Mouse (Mus musculus) C2C12 (cell line): Measurements from ENCODE around the gene Dhrs7. TPM values are rescaled to one million over a fixed set of nuclear protein-coding genes. Genes with fewer than 3 reads are reported as not detected.
A peak's percentile ranks its signal among the peaks of the same experiment; 100 is the strongest.

Experiments
- H3K27me3 ChIP-seq: one replicate; pipeline ENCODE4 v1.6.1; 2011; ENCODE audit not compliant: control insufficient read depth, insufficient read depth, insufficient read length
- H3K36me3 ChIP-seq: one replicate; pipeline ENCODE4 v1.6.1; 2011; ENCODE audit not compliant: control insufficient read depth, insufficient read depth
- H3K4me3 ChIP-seq: one replicate; pipeline ENCODE4 v1.5.1; 2011; ENCODE audit warnings: mild to moderate bottlenecking, control low read depth; ENCODE audit not compliant: poor library complexity, insufficient read depth, severe bottlenecking
- H3K79me2 ChIP-seq: one replicate; pipeline ENCODE4 v1.6.1; 2011; ENCODE audit not compliant: control insufficient read depth, insufficient read depth
- H3K79me3 ChIP-seq: one replicate; pipeline ENCODE4 v1.6.1; 2011; ENCODE audit warnings: low read depth, control low read depth
- H3ac ChIP-seq: one replicate; pipeline ENCODE3; 2011; ENCODE audit warnings: low read depth; ENCODE audit not compliant: control insufficient read depth, insufficient read length
- CEBPB ChIP-seq: IDR thresholded peaks from one replicate; pipeline ENCODE4 v1.6.1; 2011; ENCODE audit warnings: low read depth, mild to moderate bottlenecking, control low read depth, moderate library complexity
- CTCF ChIP-seq: IDR thresholded peaks from one replicate; pipeline ENCODE4 v1.5.1; 2011; ENCODE audit not compliant: control insufficient read depth, insufficient read depth, insufficient read length
- FOSL1 ChIP-seq: IDR thresholded peaks from one replicate; pipeline ENCODE4 v1.8.0; 2011; ENCODE audit warnings: mild to moderate bottlenecking, low read length; ENCODE audit not compliant: poor library complexity, insufficient read depth, severe bottlenecking
- MAX ChIP-seq: IDR thresholded peaks from one replicate; pipeline ENCODE4 v1.6.1; 2011; ENCODE audit warnings: mild to moderate bottlenecking, control low read depth
- MYOD1 ChIP-seq: IDR thresholded peaks from one replicate; pipeline ENCODE4 v1.6.1; 2011; ENCODE audit warnings: low read depth; ENCODE audit not compliant: control insufficient read depth, insufficient read length
- MYOG ChIP-seq: IDR thresholded peaks from one replicate; pipeline ENCODE4 v1.6.1; 2011; ENCODE audit not compliant: control insufficient read depth, insufficient read length; ENCODE audit errors: extremely low read depth
- USF1 ChIP-seq: IDR thresholded peaks from one replicate; pipeline ENCODE4 v1.6.1; 2011; ENCODE audit warnings: low read depth, mild to moderate bottlenecking, control low read depth, moderate library complexity
- long read RNA-seq, 2 experiments: library from polyadenylated mRNA; unstranded; transcript quantifications; one replicate each; pipeline ENCODE4 v2.0.0; 2019 to 2020
- polyA plus RNA-seq: library from polyadenylated mRNA; unstranded; fragments of >200 nt; fragmentation: generic; extraction: Trizol; gene quantifications from one replicate; pipeline ENCODE4 v1.2.1, GENCODE M21; 2012; ENCODE audit warnings: missing spikeins

Dhrs7 gene
- polyA plus RNA-seq = 22.4 TPM
- long read RNA-seq, experiment 1, transcript Dhrs7-201 (7 exons, 1,385 nt) = major isoform, 55 of 63 reads
- long read RNA-seq, experiment 1, partial matches to known transcripts = 5 of 63 reads
- long read RNA-seq, experiment 1, other reads (novel, unspliced or antisense) = 3 of 63 reads
- long read RNA-seq, experiment 2, transcript Dhrs7-201 (7 exons, 1,385 nt) = major isoform, 30 of 32 reads
- long read RNA-seq, experiment 2, partial matches to known transcripts = 0 of 32 reads
- long read RNA-seq, experiment 2, other reads (novel, unspliced or antisense) = 2 of 32 reads

GRCm38 (mm10) chr12:72664735-72665337, at the start of gene Dhrs7:
Gene Dhrs7, minus strand, starts transcription at chr12:72664909.
- peak; percentile 34 for TF ChIP-seq CTCF
- TF ChIP-seq MYOG = no peak
- TF ChIP-seq MYOD1 = no peak
- peak; percentile 97 for TF ChIP-seq CEBPB
- Histone ChIP-seq H3K4me3 (peak within 1 kb of the TSS; percentile 55), H3ac (peak within 1 kb of the TSS; percentile 64), H3K36me3 (no peaks in the 10 kb centered on the region), H3K79me3 (no peaks in the 10 kb centered on the region), H3K27me3 (no peaks in the 10 kb centered on the region), H3K79me2 (peaks cover 10% of the 10 kb centered on the region)

GRCm38 (mm10) chr12:72709981-72710380, 45.3 kb upstream of the Dhrs7 start:
- Histone ChIP-seq H3K4me3 (no peak overlapping the region), H3K36me3 (no peaks in the 10 kb centered on the region), H3ac (no peak overlapping the region), H3K27me3 (no peaks in the 10 kb centered on the region), H3K79me2 (no peaks in the 10 kb centered on the region), H3K79me3 (no peaks in the 10 kb centered on the region)
- TF ChIP-seq MYOG (no peak), FOSL1 (no peak), MAX (no peak), CEBPB (no peak), MYOD1 (no peak), USF1 (no peak), CTCF (no peak)

GRCm38 (mm10) chr12:72704068-72704467, 39.4 kb upstream of the Dhrs7 start:
- TF ChIP-seq USF1 (no peak), CTCF (no peak), MYOG (no peak), MYOD1 (no peak), MAX (no peak), CEBPB (no peak), FOSL1 (no peak)
- Histone ChIP-seq H3K4me3 (no peak overlapping the region), H3K79me3 (no peaks in the 10 kb centered on the region), H3K27me3 (no peaks in the 10 kb centered on the region), H3K36me3 (no peaks in the 10 kb centered on the region), H3ac (no peak overlapping the region), H3K79me2 (no peaks in the 10 kb centered on the region)

- H3K27me3 ChIP-seq = no peaks in the 10 kb centered on the region
- no peaks in the 10 kb centered on the region for H3K36me3 ChIP-seq
- no peaks in the 10 kb centered on the region for H3K79me3 ChIP-seq
- H3K4me3 ChIP-seq = no peak overlapping the region
- no peaks in the 10 kb centered on the region for H3K79me2 ChIP-seq
- no peak overlapping the region for H3ac ChIP-seq
- TF ChIP-seq USF1 = no peak
- TF ChIP-seq MYOD1 = no peak
- no peak for TF ChIP-seq MYOG
These were observed 35.3 kb upstream of the Dhrs7 start for GRCm38 (mm10) chr12:72700013-72700412.

- no peaks in the 10 kb centered on the region for H3K36me3 ChIP-seq
These were observed 30.3 kb upstream of the Dhrs7 start for GRCm38 (mm10) chr12:72694901-72695463.

GRCm38 (mm10) chr12:72694438-72694837, 29.7 kb upstream of the Dhrs7 start:
- no peak overlapping the region for H3ac ChIP-seq
- H3K79me3 ChIP-seq = no peaks in the 10 kb centered on the region
- no peaks in the 10 kb centered on the region for H3K79me2 ChIP-seq
- no peak for TF ChIP-seq CTCF
- TF ChIP-seq MAX = no peak
- TF ChIP-seq USF1 = no peak
- TF ChIP-seq MYOG = no peak
- no peak for TF ChIP-seq CEBPB
- TF ChIP-seq MYOD1 = no peak
- TF ChIP-seq FOSL1 = no peak
- H3K4me3 ChIP-seq = no peak overlapping the region
- no peaks in the 10 kb centered on the region for H3K36me3 ChIP-seq
- no peaks in the 10 kb centered on the region for H3K27me3 ChIP-seq

More at GRCm38 (mm10) chr12:72694901-72695463, 30.3 kb upstream of the Dhrs7 start:
- Histone ChIP-seq H3K79me2 (no peaks in the 10 kb centered on the region), H3K79me3 (no peaks in the 10 kb centered on the region), H3K4me3 (no peak overlapping the region), H3ac (no peak overlapping the region), H3K27me3 (no peaks in the 10 kb centered on the region)
- TF ChIP-seq MYOD1 (no peak), CTCF (peak; percentile 64)
